Mouse (Mus musculus) left cerebral cortex, postnatal 4 days (tissue): Measurements from ENCODE around the gene Scamp5. TPM values are rescaled to one million over a fixed set of nuclear protein-coding genes. Genes with fewer than 3 reads are reported as not detected.
A peak's percentile ranks its signal among the peaks of the same experiment; 100 is the strongest.

Source experiments
- DNase-seq: peaks from one replicate; pipeline ENCODE4 v3.0.0-alpha.2; 2022
- intact Hi-C: fragments of 180-260 bp; cut with DNase I; formaldehyde crosslinking; loops from one replicate; pipeline ENCODE4 v1.15.1; 2025
- total RNA-seq, 2 experiments: library from RNA; stranded (reverse); gene quantifications; 2 replicates each; pipeline ENCODE4 v1.2.3; 2021

Scamp5 gene
- total RNA-seq: 100 to 1,000 TPM; 251 to 281 TPM

- intact Hi-C loops: no loop called here
- DNase-seq: peak; percentile 93
Measured at GRCm38 (mm10) chr9:57467896-57468549, at the start of gene Scamp5. TSS of gene Scamp5 (minus strand) at chr9:57468060.

GRCm38 (mm10) chr9:57517113-57517512 is 49.3 kb upstream of the Scamp5 start:
- intact Hi-C loops: no loop called here
- DNase-seq: peak; percentile 65

- DNase-seq: no peak
- intact Hi-C loops: no loop called here
Measured at GRCm38 (mm10) chr9:57510577-57510976, 42.7 kb upstream of the Scamp5 start.

GRCm38 (mm10) chr9:57505700-57506099 is 37.8 kb upstream of the Scamp5 start:
- DNase-seq: peak; percentile 13
- intact Hi-C loops: no loop called here

- no peak for DNase-seq
- intact Hi-C loops: no loop called here
Measured at GRCm38 (mm10) chr9:57504891-57505290, 37.0 kb upstream of the Scamp5 start.

- intact Hi-C loops: no loop called here
- peak; percentile 62 for DNase-seq
Measured at GRCm38 (mm10) chr9:57504381-57504700, 36.5 kb upstream of the Scamp5 start.

GRCm38 (mm10) chr9:57503622-57504380 is 35.9 kb upstream of the Scamp5 start, which contains the start of gene Rpp25:
TSS of gene Rpp25 (plus strand) at chr9:57504026.
- intact Hi-C loops: no loop called here
- peak; percentile 21 for DNase-seq

GRCm38 (mm10) chr9:57502911-57503621 is 35.2 kb upstream of the Scamp5 start:
- DNase-seq: no peak
- intact Hi-C loops: no loop called here

GRCm38 (mm10) chr9:57501861-57502260 is 34.0 kb upstream of the Scamp5 start:
- peak; percentile 51 for DNase-seq

GRCm38 (mm10) chr9:57501452-57501851 is 33.6 kb upstream of the Scamp5 start:
- intact Hi-C loops: no loop called here
- no peak for DNase-seq

More at GRCm38 (mm10) chr9:57501861-57502260, 34.0 kb upstream of the Scamp5 start:
- intact Hi-C loops: no loop called here

GRCm38 (mm10) chr9:57498536-57498935 is 30.7 kb upstream of the Scamp5 start:
- intact Hi-C loops: no loop called here
- no peak for DNase-seq

GRCm38 (mm10) chr9:57497236-57497635 is 29.4 kb upstream of the Scamp5 start:
- DNase-seq: no peak
- intact Hi-C loops: no loop called here

- intact Hi-C loops: no loop called here
- no peak for DNase-seq
Measured at GRCm38 (mm10) chr9:57494970-57495369, 27.1 kb upstream of the Scamp5 start.

- intact Hi-C loops: no loop called here
Measured at GRCm38 (mm10) chr9:57493532-57493931, 25.7 kb upstream of the Scamp5 start.

GRCm38 (mm10) chr9:57487807-57488206 is 19.9 kb upstream of the Scamp5 start:
- intact Hi-C loops: no loop called here
- DNase-seq: no peak

More at GRCm38 (mm10) chr9:57493532-57493931, 25.7 kb upstream of the Scamp5 start:
- DNase-seq: no peak

- peak; percentile 86 for DNase-seq
- intact Hi-C loops: no loop called here
Measured at GRCm38 (mm10) chr9:57485774-57486173, 17.9 kb upstream of the Scamp5 start.

- intact Hi-C loops: no loop called here
- DNase-seq: peak; percentile 43
Measured at GRCm38 (mm10) chr9:57468914-57469313, 1.1 kb upstream of the Scamp5 start.

GRCm38 (mm10) chr9:57467271-57467771 is 539 bp downstream of the Scamp5 start:
- DNase-seq: peak; percentile 52
- intact Hi-C loops: no loop called here

GRCm38 (mm10) chr9:57466101-57466500 is 1.8 kb downstream of the Scamp5 start:
- intact Hi-C loops: no loop called here

GRCm38 (mm10) chr9:57462866-57463265 is 5.0 kb downstream of the Scamp5 start:
- intact Hi-C loops: no loop called here
- DNase-seq: no peak

More at GRCm38 (mm10) chr9:57466101-57466500, 1.8 kb downstream of the Scamp5 start:
- no peak for DNase-seq

GRCm38 (mm10) chr9:57459707-57460106 is 8.2 kb downstream of the Scamp5 start:
- DNase-seq: no peak
- intact Hi-C loops: no loop called here
